Mouse (Mus musculus) testis, adult 2 months (tissue): ENCODE data around the gene Kcnk13.

Experiments
- CTCF ChIP-seq: fragments of 200-500 bp; IDR thresholded peaks from 2 replicates; pipeline ENCODE4 v1.5.1; 2012; ENCODE audit warnings: low read depth, mild to moderate bottlenecking, inconsistent platforms, low read length, moderate library complexity; ENCODE audit not compliant: control insufficient read depth, insufficient read depth, insufficient replicate concordance
- POLR2A ChIP-seq: fragments of 200-500 bp; IDR thresholded peaks from 2 replicates; pipeline ENCODE4 v1.6.1; 2012; ENCODE audit warnings: low read depth, mild to moderate bottlenecking, inconsistent platforms, low read length, moderate library complexity; ENCODE audit not compliant: control insufficient read depth

- TF ChIP-seq CTCF (peak; percentile 50; the same call in 1 of the 2 replicates), POLR2A (no peak)
These were observed 11.4 kb upstream of the Kcnk13 start for GRCm38 (mm10) chr12:99952928-99953327.
